Mouse (Mus musculus) adrenal gland, postnatal 36 days (tissue): Measurements from ENCODE around the gene Zfp853. TPM values are rescaled to one million over a fixed set of nuclear protein-coding genes. Genes with fewer than 3 reads are reported as not detected.

Experiments used
- DNase-seq, 2 experiments: peaks; one replicate each; pipeline ENCODE4 v3.0.0; 2021; ENCODE audit warnings: mixed read lengths in 1 of 2
- long read RNA-seq, 2 experiments: library from polyadenylated mRNA; stranded (forward); transcript quantifications; one replicate each; pipeline ENCODE4 v2.0.0; 2021; ENCODE audit warnings: borderline sequencing depth in 2 of 2
- total RNA-seq, 2 experiments: library from RNA; stranded (reverse); gene quantifications; 2 replicates each; pipeline ENCODE4 v1.2.3; 2021

Gene Zfp853
- under 1 TPM; 0.36 to 0.40 TPM for total RNA-seq
- long read RNA-seq, experiment 1, partial matches to known transcripts = 0 of 2 reads
- long read RNA-seq, experiment 1, other reads (novel, unspliced or antisense) = 2 of 2 reads
- long read RNA-seq, experiment 2 = 0 reads

DNA sequence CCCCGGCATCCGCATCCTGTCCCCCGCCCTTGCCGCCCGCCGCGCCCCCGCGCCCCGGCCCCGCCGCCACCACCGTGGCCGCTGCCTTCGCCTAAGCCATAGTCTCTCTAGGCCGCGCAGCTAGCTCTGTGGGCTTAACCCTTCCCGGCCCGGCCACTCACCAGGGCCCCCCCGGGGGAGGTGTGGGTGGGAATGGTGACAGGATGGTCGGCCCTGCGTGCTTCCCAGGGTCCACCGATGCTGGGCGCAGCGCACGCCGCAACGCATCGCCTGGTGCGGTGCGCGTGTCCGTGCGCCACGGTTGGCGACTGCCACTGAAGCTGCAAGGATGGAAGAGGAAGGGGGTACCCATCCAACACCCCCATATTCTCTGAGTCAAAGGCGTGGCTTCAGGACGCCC lies at the start of gene Zfp853:
Zfp853 (minus strand) TSS at position 220 of the 400 bp plus-strand sequence.
- DNase-seq = no peak

DNA sequence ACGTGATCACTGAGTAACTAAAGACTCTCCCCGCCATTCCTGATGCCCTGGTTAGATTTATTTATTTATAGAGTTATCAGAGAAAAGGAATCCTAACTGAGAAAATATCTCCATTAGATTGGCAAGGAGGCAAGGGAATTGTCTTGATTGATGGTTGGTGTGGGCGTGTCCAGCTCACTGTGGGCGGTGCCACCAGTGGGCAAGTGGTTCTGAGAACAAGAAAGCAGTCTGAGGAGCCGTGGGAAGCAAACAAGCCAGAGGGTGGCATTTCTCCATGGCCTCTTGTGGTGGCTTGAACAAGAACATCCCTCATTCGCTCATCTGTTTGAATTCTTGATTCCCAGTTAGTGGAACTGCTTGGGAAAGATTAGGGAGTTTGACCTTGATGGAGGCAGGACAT lies 46.2 kb upstream of the Zfp853 start:
- no peak for DNase-seq

DNA sequence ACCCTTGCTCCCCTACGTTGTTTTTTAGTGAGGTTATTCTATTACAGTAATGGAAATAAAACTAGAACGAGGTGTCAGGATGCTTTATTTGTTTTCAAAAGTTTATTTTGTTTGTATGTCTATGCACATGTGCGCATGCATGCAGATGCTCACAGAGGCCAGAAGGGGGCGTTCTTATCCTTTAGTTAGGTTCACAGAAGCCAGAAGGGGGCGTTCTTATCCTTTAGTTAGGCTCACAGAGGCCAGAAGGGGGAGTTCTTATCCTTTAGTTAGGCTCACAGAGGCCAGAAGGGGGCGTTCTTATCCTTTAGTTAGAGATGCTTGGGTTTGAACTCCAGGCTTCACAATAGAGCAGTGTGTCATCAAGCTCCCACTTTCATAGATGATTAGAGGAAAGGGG lies 43.1 kb upstream of the Zfp853 start:
- no peak for DNase-seq

DNA sequence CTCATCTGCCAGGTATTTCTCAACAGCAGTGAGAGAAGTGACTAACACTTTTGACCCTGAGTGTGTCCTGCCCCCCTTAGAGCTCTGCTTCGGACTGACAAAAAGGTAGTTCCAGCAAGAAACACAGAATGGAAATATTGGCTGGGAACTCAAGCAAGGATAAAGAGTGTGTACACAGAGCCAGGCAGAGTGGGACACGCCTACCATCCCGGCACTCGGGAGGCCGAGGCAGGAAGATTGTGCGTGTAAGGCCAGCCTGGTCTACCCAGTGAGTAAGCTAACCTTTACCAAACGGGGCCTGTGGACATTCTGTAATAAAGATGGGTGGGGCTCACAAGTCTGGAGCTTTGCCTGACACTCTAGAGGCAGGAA lies 41.7 kb upstream of the Zfp853 start:
- DNase-seq = no peak

DNA sequence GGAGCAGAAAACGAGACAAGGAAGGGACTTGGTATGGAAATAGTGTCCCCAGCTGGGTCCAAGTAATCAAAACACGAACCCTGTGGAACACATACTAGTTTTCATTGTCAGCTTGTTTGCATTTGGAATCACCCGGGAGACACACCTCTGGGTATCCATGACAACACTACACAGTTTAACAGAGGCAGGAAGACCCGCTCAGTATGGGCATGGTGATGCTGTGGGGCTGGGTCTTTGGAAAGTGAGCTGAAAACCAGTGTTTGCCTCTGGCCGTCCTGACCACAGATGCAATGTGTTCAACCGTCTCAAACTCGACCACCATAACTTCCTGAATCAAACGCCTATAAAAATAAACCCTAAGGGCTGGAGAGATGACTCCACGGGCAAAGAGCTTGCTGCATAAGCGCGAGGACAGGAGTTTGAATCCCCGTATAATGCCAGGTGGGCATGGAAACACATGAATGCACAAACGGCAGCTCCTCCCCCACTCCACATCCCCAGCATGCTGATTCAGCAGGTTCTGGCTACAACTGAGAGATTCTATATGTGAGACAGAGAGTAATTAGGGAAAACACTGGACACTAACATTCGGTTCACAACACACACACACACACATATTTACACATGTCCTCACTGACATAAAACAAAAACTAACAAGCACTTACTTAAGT lies 41.1 kb upstream of the Zfp853 start:
- no peak for DNase-seq

DNA sequence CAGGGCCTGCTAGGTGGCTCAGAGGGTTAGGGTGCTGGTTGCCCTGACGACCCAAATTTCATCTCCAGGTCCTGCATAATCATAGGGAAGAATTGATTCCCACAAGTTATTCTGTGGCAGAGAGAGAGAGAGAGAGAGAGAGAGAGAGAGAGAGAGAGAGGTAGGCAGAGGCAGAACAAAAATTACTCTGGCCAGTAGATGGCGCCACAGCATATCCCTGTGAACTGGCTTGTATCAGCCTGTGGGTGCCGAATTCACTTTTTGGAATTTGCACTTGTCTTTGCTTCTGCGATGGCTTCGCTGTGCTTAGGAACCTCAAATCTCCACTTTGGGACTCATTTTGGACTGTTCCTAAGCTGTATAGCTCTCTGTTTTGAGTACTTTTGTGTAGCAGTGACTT lies 40.4 kb upstream of the Zfp853 start:
- DNase-seq = peak; percentile 81 to 83

DNA sequence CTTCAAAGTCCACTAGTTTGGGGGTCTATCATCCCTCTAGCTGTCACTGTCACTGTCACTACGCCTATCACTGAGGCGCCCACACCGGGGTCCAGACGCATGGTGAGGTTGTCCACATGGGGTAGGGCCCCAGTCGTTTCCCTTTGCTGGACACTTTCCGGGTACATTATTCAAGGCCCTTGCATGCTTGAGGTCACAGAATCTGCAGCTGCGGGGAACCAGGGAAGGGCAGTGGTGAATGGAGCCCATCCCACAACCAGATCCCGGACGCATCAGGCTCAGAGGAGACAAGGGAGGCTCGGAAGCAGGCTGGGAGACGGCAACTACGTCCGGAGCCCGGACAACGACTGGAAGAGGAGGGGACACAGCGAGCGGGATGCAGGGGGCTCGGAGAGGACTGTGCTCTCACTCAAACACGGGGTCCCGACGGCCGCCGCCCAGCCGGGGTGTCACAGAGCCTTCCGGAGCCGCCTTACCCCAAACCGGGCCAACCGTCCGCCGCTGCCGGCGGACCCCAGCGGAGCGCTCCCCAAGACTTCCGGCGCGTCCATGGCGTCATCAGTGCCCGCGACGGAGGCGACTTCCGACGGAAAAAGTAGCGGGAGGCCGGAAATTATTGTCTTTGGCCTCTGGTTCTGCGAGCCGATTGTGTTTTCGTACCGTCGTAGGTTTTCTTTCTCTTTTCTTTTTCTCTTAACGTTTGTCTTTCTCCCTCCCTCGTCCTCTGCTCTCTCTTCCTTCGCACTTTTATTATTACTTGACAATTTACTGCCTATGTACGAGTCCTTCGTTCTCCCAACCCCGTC lies 35.5 kb upstream of the Zfp853 start, which contains the start of gene Zdhhc4:
Zdhhc4 (minus strand) TSS at position 567 of the 806 bp plus-strand sequence.
- peak; percentile 95 for DNase-seq

DNA sequence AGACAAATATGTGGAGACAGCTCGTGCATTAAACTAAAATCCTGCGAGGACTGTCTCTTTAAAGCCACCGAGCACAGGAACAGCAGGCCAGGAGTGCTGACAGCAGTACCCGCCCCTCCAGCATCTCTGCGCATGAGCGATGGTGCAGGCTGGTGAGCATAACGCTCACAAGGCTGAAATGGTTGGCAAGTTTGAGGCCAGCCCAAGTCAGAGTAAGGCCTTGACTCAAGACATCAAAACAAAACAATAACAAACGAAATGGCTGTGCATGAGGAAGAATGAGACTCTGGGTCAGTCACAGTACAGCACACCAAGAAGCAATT lies 23.8 kb upstream of the Zfp853 start:
- peak; percentile 72 to 74 for DNase-seq

DNA sequence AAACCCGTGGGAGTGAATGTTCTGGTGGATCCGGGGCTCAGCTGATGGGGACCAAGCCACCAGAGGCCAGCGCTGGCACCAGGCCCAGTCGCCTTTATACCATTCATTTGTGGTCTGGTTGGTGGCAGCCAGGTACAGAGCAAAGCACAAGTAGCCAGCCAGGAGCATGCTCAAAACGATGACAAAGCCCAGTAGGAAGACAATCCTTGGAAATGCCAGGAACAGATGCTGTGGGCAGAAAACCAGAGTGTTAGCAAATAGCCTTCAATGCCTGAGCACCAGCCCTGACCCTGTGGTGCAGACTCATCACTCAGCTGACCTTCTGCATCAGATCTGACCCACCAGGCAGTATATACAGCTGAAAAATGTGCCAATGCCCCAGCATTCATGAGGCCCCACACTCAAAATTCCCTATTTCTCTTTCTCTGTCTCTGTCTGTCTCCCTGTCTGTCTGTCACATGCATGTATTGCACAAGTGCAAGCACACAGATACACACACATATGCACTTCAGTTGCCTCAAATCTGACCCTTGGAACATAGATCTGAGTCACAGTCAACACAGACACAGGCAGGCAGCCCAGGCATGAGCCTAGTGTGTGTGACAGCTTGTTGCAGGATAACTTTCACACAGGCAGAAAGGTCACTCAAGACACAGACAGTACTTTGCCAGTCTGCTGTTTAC lies 23.3 kb upstream of the Zfp853 start:
- peak; percentile 62 to 70 for DNase-seq

DNA sequence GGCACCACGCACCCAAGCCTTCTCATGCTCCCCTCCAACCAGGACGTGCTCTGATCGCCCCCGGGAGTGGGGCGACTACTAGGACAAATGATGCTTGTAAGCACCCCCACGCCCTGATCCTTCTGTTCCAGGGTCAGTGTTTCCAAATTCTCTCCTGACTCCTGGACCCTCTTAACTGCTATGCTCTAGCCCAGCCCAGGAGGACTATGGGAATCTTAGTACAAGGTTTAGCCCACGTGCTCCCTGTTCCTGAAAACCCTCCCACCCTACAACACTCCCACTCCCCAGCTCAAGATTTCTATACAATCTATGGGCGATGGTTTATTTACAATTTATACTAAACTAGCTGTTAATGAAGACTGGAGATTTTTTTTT lies 22.1 kb upstream of the Zfp853 start:
- DNase-seq = no peak

DNA sequence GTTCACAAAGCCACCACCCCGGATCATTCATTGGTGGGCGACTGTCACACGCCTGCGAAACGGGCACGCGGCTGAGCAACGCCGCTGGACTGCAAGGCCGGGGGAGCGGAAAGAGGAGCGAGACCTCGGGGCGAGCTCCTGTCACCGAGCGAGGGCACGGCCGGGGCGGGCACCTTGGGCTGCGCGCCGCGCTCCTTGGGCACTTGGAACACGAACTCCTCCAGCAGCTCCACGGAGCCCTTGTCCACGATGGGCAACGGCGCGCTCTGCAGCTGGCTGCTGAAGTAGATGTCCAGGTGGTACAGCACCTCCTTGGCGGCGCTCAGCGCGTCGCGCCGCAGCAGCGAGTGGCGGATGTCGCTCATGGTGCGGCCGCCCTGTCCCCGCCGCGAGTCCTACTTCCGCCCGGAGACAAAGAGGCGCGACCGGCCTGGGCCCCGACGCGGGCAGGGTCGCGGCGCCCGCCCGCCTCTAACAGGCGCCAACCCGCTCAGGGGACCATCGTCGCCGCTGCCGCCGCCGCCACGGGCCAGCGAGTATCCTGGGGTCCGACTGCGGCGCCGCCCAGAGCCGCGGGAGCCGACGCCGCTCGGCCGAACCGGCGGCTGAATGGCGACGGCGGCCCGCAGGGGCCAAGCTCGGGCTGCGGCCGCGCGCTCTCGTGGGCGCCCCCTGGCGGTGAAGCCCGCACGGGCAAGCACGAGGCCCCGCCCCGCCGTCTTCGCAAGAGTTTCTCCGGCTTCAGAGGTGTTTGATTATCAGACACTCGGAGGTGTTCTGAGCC lies 21.5 kb upstream of the Zfp853 start, which contains the start of gene E130309D02Rik:
E130309D02Rik (minus strand) TSS at position 631 of the 784 bp plus-strand sequence.
- peak; percentile 93 to 96 for DNase-seq

DNA sequence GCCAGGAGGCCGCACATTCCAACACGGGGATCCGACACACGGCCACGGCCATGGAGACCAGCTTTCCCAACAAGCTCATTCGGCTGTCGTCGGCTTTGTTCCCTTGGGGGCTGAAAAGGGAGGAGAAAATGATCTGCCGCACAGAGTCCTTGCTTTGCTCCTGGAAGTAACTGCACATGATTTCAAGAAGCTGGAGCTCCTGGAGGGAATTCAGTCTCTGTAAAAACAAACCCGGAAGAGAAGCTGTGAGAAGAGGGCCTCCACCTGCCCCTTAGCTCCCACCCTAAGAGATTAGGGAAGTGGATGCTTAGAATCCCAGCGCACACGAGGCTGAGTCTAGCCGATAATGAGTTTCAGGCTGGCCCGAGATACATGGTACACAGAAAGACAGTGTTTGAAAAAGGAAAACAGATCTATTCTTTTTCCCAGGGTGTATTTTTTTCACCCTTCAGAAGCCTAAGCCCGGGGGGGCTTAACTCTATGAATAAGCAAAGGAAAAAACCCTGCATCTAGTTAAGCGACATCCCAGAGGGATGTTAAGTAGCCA lies 20.8 kb upstream of the Zfp853 start:
- no peak for DNase-seq

DNA sequence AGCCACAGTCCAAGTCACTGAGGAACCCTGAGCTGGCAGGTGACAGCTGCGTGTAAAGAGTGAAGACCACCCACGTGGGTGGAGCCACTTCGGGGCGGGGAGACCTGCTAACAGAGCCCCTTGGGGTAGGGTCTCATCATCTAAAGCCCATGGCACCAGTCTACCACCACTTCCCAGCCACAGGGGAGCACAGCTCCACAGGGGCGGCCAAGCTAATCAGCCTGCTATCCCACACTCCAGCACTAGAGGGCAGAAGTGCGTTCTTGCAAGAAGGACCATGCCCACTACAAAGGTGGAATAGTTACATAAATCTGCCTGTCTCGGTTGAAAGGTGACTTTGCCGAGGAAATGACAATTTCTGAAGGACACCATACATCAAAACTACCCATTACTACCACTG lies 18.5 kb upstream of the Zfp853 start:
- peak; percentile 75 to 78 for DNase-seq

DNA sequence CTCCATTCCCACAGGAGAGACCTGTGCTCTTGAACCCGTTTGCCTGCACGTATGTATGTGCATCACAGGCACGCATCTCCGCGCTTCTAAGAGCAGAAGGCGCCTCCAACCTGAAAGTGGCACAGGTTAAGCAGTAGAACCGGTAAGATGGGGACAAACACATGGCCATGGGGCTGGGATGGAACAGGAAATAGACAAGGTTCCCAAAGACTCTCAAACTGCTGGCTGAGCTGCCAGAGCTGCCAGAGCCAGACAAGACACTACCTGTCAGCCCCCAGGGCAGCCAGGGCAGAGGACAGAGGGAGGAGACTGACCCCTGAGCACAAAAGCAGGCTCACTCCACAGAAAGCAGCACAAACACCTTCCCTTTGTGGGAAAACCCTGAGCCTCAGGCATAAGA lies 16.5 kb upstream of the Zfp853 start:
- DNase-seq = no peak

DNA sequence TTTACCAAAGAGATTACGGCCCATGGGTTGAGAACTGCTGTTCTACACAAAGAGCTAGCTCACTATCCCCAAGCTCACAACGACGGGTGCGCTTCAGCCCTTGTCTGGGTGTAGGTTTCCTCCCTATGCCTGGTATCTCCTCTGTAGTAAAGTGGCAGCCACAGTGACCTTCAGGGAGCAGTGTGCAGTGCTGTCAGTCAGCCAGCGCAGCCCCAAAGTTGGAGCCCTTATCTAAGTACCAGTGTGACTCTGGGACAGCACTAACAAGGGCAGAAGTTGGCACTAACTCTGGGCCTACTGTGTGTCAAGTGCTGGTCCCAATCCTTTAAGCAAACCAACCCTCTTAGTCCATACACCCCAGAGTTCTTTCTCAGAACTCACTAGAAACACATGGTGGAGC lies 15.4 kb upstream of the Zfp853 start:
- peak in 1 of 2 experiments; percentile 33 for DNase-seq

DNA sequence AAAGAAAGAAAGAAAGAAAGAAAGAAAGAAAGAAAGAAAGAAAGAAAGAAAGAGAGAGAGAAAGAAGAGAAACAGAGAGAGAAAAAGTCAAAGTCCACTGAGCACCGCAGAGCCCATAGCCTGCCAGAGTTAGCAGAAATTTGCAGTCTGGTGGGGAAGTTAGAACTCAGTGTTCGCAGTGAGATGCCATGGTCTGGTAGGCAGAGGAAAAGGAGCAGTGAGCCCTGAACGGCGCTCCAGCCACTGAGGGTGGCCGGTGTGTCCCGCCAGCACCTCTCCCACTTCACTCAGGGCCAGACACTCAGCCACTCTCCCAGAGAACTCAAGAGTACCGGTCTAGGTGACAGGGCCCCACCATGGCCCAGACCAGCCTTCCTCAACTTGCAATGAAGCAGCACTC lies 10.8 kb upstream of the Zfp853 start:
- DNase-seq = no peak

DNA sequence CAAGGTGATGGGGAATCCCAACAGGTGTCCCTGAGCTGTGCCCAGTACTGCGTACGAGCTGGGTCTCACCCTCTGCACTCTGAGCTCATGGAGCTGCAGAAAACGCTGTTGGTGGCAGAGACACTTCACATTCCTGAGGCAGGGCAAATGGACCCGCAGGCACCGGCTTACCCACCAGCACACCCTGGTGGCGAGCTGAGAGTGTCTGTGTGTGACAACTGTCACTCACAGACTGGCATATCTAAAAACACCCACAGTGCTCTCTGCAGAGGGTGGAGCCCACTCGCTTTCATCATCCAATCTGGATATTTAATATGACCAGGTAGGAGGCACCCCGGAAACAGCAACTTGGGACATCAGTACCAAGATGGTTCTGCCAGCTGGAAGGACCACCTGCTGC lies 7.9 kb upstream of the Zfp853 start:
- peak in 1 of 2 experiments; percentile 19 for DNase-seq

DNA sequence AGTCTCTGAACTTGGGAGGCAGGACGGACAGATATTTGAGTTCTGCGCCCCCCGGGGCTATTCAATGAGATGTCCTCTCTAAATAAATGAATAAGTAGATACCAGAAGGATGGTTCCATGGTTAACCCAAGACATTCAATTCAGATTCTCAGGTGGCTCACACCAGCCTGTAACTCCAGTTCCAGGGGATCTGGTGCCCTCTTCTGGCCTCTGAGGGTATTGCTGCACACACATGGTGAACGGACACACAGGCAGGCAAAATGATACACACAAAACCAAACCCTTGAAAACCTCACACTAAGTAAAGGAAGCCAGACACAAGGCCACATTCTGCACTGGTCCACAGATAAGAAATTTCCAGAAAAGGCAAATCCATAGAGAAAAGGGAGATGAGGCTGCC lies 6.3 kb upstream of the Zfp853 start:
- DNase-seq = peak; percentile 62 to 71

DNA sequence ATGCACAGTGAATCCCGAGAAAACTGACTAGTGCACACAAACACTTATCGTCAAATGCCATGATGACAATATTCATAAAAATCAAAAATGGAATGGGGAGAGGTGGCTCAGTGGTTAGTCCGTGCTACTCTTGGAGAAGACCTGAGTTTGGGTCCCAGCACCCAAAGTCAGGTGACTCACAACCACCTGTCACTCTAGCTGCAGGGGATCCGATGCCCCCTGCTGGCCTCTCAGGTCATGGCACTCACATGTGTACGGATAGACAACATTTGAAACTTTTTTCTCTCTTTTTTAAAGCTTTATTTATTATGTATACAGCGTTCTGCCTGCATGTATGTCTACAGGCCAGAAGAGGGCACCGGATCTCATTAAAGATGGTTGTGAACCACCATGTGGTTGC lies 5.0 kb upstream of the Zfp853 start:
- DNase-seq = no peak

DNA sequence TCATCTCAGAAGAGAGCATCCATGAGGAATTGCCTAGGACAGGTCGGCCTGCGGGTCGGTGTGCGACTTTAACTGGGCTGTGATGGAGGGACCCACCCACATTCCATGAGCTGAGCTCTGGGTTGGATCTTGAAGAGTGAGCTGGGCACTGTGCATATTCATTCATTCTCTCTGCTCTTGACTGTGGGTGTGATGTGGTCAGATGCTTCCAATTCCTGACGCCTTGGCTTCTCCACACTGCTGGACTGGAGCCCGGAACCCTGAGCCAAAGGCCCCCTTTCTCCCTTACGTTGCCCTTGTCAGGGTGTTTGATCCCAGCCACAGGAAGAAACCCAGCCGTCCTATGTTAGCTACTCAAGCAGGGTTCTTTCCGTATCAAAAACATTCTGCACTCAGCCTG lies 4.6 kb upstream of the Zfp853 start:
- DNase-seq = no peak

DNA sequence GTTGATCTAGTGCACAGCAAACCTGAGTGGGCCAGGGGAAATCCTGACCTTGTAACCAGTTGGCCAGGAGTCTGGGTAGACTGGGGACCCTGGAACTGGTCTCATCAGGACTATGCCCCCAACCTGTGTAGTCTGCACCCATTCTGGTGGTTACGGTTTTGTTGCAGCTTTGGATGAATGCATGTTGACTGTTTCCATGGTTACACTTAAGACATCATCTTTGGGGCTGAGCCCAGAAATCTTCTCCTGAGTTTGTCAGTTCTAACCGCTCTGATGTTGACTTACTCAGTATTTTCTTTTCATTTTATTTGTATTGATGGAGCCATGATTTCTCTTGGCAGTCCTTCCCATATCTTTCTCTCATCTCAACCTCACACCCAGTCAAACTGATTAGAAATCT lies 1.9 kb upstream of the Zfp853 start:
- no peak for DNase-seq

DNA sequence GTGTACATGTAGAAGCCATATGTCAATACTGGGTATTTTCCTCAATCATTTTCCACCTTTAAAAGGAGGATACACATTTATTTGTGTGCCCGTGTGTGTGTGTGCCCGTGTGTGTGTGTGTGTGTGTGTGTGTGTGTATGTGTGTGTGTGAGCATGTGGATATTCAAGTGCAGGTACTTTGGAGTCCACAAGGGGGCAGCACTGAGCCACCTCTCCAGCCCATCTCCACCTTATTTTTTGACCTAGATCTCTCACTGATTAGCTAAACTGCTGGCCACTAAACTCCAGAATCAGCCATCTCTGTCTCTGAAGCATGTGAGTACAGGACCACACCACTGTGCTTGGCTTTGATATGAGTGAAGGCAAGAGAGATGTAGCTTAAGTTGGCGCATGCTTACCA lies 1.4 kb upstream of the Zfp853 start:
- DNase-seq = no peak
